Mouse (Mus musculus) heart, embryonic 12.5 days (tissue): ENCODE results near the gene Nxnl1. TPM values are rescaled to one million over a fixed set of nuclear protein-coding genes. Genes with fewer than 3 reads are reported as not detected.

Experiments
- ATAC-seq: fragments of 200-750 bp; cut with Nextera tagmentation; 2 replicates; pipeline ENCODE4 v1.8.0; 2017; ENCODE audit warnings: moderate TSS enrichment, moderate library complexity; ENCODE audit not compliant: insufficient number of reproducible peaks, low FRiP score
- H3K27ac ChIP-seq: fragments of 300-500 bp; sonication (generic); 2 replicates; pipeline ENCODE4 v1.5.1; 2016; ENCODE audit warnings: mild to moderate bottlenecking, moderate library complexity; ENCODE audit not compliant: poor library complexity, severe bottlenecking
- H3K27me3 ChIP-seq: fragments of 300-500 bp; sonication (generic); replicated peaks from 2 replicates; pipeline ENCODE4 v1.6.1; 2016; ENCODE audit warnings: mild to moderate bottlenecking, moderate library complexity
- H3K36me3 ChIP-seq: fragments of 300-500 bp; sonication (generic); 2 replicates; pipeline ENCODE4 v1.6.1; 2016; ENCODE audit warnings: mild to moderate bottlenecking, moderate library complexity
- H3K4me1 ChIP-seq: fragments of 300-500 bp; sonication (generic); replicated peaks from 2 replicates; pipeline ENCODE4 v1.6.1; 2016; ENCODE audit warnings: mild to moderate bottlenecking
- H3K4me2 ChIP-seq: fragments of 300-500 bp; sonication (generic); 2 replicates; pipeline ENCODE4 v1.6.1; 2016; ENCODE audit warnings: mild to moderate bottlenecking, moderate library complexity
- H3K4me3 ChIP-seq: fragments of 300-500 bp; sonication (generic); 2 replicates; pipeline ENCODE4 v1.5.1; 2016; ENCODE audit warnings: mild to moderate bottlenecking
- H3K9ac ChIP-seq: fragments of 300-500 bp; sonication (generic); 2 replicates; pipeline ENCODE4 v1.6.1; 2016; ENCODE audit warnings: mild to moderate bottlenecking, moderate library complexity
- H3K9me3 ChIP-seq: fragments of 300-500 bp; sonication (generic); replicated peaks from 2 replicates; pipeline ENCODE4 v1.6.1; 2016; ENCODE audit warnings: mild to moderate bottlenecking, moderate library complexity
- WGBS: fragments of 180-500 bp; shearing (Covaris S2); methylation state at CpG from one replicate; pipeline ENCODE4 v1.1.7; 2016; 5-methylcytosine and 5-hydroxymethylcytosine counted together
- polyA plus RNA-seq: library from polyadenylated mRNA; unstranded; fragments of >200 nt; fragmentation: Nextera tagmentation; extraction: Ambion mirVana; gene quantifications from 2 replicates; pipeline ENCODE4 v1.2.1, GENCODE M21; 2016

Nxnl1 gene
- polyA plus RNA-seq, 1 experiment from 2014 or later: not detected

DNA sequence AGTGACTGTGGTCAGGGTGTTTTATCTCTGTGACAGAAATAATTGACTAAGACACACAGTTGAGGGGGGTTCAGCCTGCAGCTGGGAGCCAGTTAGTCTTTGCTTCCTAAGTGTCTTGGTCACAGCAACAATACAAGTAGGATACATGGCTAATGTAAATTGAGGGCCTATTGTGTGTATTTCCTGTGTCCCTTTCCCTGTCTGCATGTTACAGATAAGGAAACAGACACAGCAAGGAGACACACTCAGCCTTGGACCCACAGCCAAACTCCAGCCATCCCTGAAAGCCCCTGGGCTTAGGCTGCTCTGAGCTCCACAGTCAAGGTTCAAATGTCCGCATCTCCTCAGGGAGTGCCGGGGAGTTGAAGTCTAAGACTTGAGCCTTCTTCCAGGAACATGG lies 11.8 kb downstream of the Nxnl1 start:
- ATAC-seq: no peak
- H3K4me2 ChIP-seq: no peak overlapping the region
- no peak overlapping the region for H3K27ac ChIP-seq
- H3K4me1 ChIP-seq: peaks cover 12% of the 10 kb centered on the region
- peaks cover 45% of the 10 kb centered on the region for H3K27me3 ChIP-seq
- no peaks in the 10 kb centered on the region for H3K9me3 ChIP-seq
- no peaks in the 10 kb centered on the region for H3K36me3 ChIP-seq
- no peak overlapping the region for H3K4me3 ChIP-seq
- H3K9ac ChIP-seq: no peak overlapping the region
- 75% methylated on average over 2 of the region's 2 CpGs for WGBS

DNA sequence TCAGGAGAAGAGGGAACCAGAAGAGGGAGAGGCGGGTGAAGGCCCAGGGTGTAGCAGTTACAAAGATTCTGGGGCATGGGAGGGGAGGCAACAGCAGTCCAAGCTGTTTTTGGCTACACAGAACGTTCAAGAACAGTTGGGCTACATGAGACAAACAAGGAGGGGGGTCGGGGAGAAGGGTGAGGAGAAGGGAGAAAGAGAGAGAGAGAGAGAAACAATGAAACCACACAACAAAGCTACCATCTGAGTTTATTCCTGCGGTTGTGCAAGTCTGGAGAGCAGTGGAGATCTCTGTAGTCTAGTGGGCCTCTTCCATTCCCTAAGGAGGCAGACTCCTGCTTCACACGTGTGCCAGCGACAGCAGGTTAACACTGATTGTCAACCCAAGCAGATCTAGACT lies 12.4 kb downstream of the Nxnl1 start:
- H3K9me3 ChIP-seq: no peaks in the 10 kb centered on the region
- H3K36me3 ChIP-seq: no peaks in the 10 kb centered on the region
- WGBS: 74% methylated on average over 6 of the region's 6 CpGs
- no peak overlapping the region for H3K27ac ChIP-seq
- no peak for ATAC-seq
- no peak overlapping the region for H3K4me3 ChIP-seq
- no peak overlapping the region for H3K9ac ChIP-seq
- peaks cover 9% of the 10 kb centered on the region for H3K4me1 ChIP-seq
- H3K4me2 ChIP-seq: no peak overlapping the region
- H3K27me3 ChIP-seq: peaks cover 39% of the 10 kb centered on the region

DNA sequence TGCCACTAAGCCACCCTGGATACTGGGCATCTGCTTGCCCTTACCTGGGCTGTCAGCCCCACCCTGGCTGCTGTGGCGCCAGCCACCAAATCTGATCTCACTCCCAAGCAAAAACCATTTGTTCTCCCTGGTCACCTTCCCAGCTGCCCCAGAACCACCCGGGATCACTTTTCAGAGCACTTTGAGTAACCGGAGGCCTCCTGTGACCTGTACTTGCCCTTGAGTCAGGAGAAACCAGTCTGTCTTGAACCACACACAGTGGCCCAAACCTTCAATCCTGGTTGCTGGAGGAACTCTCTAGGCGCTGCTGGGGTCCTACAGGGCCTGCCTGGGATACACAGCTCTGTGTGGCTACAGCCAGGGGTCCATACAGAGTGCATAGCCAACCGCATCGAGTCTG lies 13.6 kb downstream of the Nxnl1 start:
- Histone ChIP-seq H3K27me3 (peaks cover 26% of the 10 kb centered on the region), H3K4me2 (no peak overlapping the region), H3K4me3 (no peak overlapping the region), H3K27ac (no peak overlapping the region), H3K36me3 (peaks cover 11% of the 10 kb centered on the region), H3K9me3 (no peaks in the 10 kb centered on the region), H3K4me1 (no peaks in the 10 kb centered on the region; the same call in 1 of the 2 replicates), H3K9ac (no peak overlapping the region)
- 57% methylated on average over 6 of the region's 6 CpGs for WGBS
- no peak for ATAC-seq

DNA sequence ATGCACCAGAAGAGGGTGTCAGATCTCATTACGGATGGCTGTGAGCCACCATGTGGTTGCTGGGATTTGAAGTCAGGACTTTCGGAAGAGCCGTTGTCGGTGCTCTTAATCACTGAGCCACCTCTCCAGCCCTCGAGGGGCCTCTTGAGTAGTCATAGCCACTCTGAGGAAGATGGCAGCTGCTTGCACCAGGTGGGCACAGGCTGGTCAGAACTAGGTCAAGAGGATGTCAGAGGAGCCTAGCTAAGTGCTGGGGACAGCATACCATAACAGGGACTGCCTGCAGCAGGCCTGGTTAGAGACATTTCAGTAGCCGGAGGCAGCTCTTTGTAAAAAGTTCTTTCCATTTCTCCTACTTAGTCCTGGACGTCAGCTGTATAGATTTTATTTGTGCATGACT lies 15.6 kb downstream of the Nxnl1 start:
- no peaks in the 10 kb centered on the region; the same call in 1 of the 2 replicates for H3K4me1 ChIP-seq
- peaks cover 6% of the 10 kb centered on the region; the same call in 1 of the 2 replicates for H3K27me3 ChIP-seq
- no peak overlapping the region for H3K9ac ChIP-seq
- WGBS: 58% methylated on average over 7 of the region's 7 CpGs
- H3K4me3 ChIP-seq: no peak overlapping the region
- no peaks in the 10 kb centered on the region for H3K9me3 ChIP-seq
- no peak for ATAC-seq
- no peak overlapping the region for H3K27ac ChIP-seq
- peaks cover 30% of the 10 kb centered on the region for H3K36me3 ChIP-seq
- no peak overlapping the region for H3K4me2 ChIP-seq

DNA sequence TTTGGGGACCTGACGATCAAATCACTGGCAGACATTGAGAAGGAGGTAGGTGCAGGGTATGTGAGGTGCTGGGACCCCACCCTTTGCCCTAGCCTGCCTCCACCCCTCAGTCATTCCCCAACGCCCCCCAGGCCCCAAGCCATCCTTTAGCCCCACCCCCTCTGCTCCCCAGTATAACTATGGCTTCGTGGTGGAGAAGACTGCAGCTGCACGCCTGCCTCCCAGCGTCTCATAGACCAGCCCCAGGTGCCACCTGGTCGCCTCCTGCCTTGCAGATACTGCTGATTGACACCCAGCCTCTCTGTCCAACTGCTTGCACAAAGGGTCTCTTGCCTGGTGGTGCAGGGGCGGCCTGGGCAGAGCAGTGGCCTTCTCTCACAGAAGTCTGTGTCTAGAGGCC lies 18.8 kb downstream of the Nxnl1 start:
- Histone ChIP-seq H3K36me3 (peaks cover 38% of the 10 kb centered on the region), H3K27ac (no peak overlapping the region), H3K9ac (no peak overlapping the region), H3K9me3 (no peaks in the 10 kb centered on the region), H3K27me3 (no peaks in the 10 kb centered on the region), H3K4me1 (peaks cover 10% of the 10 kb centered on the region), H3K4me2 (no peak overlapping the region), H3K4me3 (no peak overlapping the region)
- no peak for ATAC-seq
- 80% methylated on average over 7 of the region's 7 CpGs for WGBS

DNA sequence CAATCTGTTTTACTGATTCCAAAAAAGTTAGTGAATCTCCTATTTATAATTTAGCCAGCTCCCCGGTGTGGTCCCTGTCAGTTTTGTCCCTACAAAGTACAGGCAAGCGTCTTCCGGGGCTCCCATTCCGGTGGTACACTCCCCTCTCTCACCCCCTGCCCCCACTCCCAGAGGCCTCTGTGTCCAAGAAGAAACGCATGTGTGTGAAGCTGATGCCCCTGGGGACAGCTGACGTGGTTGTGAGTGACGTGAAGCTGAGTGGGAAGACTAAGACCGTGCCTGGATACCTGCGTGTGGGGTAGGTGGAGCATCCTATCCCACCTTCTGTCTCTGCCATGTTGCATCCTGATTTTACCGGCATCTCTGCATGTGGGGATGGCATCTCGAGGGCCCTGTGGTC lies 21.3 kb downstream of the Nxnl1 start:
- Histone ChIP-seq H3K9ac (no peak overlapping the region), H3K27ac (no peak overlapping the region), H3K27me3 (no peaks in the 10 kb centered on the region), H3K4me3 (no peak overlapping the region), H3K4me1 (peaks cover 10% of the 10 kb centered on the region), H3K9me3 (no peaks in the 10 kb centered on the region), H3K36me3 (peaks cover 38% of the 10 kb centered on the region), H3K4me2 (no peak overlapping the region)
- 88% methylated on average over 11 of the region's 11 CpGs for WGBS
- ATAC-seq: no peak

DNA sequence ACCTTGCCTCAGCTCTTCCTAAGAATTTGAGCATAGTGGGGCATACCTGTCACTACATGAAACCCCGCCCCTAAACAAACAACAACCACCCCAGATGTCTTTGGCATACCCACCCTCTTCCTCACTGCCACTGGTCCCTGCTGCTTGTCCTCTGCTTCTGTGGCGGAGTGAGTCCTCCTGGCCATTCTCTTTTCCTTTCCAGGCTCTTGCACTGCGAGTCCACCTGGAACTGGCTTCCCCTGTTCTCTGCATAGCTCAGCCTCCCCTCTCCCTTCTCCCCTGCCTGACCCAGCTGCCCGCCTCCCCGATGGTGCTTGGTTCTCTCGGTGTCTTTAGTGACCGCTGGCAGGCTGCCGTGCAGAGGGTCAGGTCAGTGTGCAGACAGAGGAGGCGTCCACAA lies 22.6 kb downstream of the Nxnl1 start:
- no peak for ATAC-seq
- Histone ChIP-seq H3K4me3 (peak overlapping the region; percentile 71), H3K4me1 (peaks cover 10% of the 10 kb centered on the region), H3K27ac (no peak overlapping the region), H3K27me3 (no peaks in the 10 kb centered on the region), H3K36me3 (peaks cover 37% of the 10 kb centered on the region), H3K4me2 (peak overlapping the region; percentile 88), H3K9me3 (no peaks in the 10 kb centered on the region), H3K9ac (peak overlapping the region; percentile 77)
- WGBS: 85% methylated on average over 9 of the region's 9 CpGs

DNA sequence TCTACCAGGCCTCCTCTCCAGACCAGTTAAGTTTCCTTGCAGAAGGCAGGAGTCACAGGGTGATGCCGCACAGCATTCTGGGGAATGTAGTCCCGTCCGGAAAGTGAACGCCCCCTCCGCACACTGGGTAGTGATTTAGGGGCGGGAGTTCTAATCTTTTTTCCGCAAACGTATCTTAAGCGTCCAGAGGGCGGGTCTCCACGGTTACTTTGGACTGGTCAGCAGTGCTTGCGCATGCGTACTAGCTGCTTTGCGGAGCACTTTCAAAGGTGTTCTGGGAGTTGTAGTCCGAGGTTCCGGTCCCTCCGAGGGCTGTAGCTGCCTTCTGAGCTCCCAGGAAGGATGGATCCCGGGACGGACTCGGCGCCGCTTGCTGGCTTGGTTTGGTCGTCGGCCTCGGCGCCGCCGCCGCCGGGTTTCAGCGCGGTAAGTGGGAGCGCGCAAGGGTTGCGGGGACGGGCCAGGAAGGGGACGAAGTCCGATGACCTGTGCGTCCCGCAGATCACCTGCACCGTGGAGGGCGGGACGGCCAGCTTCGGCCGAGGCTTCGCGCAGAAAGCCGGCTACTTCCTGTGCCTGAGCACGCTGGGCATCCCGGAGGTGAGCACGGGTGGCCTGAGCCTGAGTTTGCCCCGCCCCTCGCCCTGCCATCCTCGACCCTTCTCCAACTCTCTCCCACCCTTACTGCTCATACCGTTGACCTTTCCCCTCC lies 23.6 kb downstream of the Nxnl1 start, which contains the start of gene Mvb12a:
Gene Mvb12a (plus strand): TSS at position 291 of the 712 bp plus-strand sequence.
- peak within 1 kb of the TSS; percentile 36; the same call in 1 of the 2 replicates for H3K27ac ChIP-seq
- H3K36me3 ChIP-seq: peaks cover 27% of the 10 kb centered on the region
- H3K27me3 ChIP-seq: no peaks in the 10 kb centered on the region
- H3K4me2 ChIP-seq: peak within 1 kb of the TSS; percentile 88
- WGBS: under 1% methylated on average over 55 of the region's 55 CpGs
- peak within 1 kb of the TSS; percentile 77 for H3K9ac ChIP-seq
- H3K4me1 ChIP-seq: peaks cover 14% of the 10 kb centered on the region
- peak within 1 kb of the TSS; percentile 71 for H3K4me3 ChIP-seq
- no peaks in the 10 kb centered on the region for H3K9me3 ChIP-seq
- peak; percentile 97 for ATAC-seq

DNA sequence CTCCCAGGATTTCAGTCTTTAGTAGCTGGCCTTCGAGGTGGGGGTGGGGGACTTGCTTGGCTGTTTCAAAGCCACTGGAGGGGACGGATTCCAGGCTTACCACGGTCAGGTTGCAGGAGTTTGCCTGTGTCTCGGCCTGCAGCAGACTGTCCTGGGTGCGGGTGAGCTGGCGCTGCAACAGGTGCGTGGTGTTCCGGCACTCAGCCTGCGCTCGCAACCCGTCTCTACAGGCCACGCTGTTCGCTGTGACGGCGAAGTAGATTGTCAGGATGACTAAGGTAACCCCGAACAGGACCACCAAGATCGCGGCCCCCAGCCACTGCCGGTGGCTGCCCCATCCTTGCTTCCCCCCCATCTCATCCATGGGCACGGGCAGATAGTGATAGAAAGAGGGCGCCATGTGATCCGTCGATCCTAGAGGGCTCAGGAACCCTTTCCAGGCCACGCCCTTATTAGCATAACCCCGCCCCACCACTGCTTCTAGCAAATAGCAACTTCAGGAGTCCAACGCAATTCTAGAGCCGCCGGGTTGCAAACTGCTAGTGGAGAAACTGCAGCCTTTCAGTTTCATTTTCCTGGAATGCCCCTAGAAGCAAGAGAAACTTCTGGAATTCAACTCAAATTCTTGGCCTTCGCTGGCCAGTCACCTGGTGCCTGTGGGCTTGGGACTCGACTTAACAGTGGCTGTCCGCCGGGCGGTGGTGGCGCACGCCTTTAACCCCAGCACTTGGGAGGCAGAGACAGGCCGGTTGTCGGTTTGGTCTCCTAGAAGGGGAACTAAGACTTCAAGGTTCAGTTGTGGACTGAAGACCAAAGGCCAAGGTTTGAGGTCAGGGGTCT lies 29.2 kb downstream of the Nxnl1 start, which contains the start of gene Bst2:
Gene Bst2 (minus strand): TSS at position 429 of the 840 bp plus-strand sequence.
- H3K9me3 ChIP-seq: no peaks in the 10 kb centered on the region
- 3% methylated on average over 37 of the region's 37 CpGs for WGBS
- no peaks in the 10 kb centered on the region for H3K36me3 ChIP-seq
- H3K27ac ChIP-seq: peak within 1 kb of the TSS; percentile 48
- peaks cover 11% of the 10 kb centered on the region for H3K4me1 ChIP-seq
- H3K9ac ChIP-seq: peak within 1 kb of the TSS; percentile 67
- peak within 1 kb of the TSS; percentile 85 for H3K4me2 ChIP-seq
- peak within 1 kb of the TSS; percentile 57 for H3K4me3 ChIP-seq
- peaks cover 18% of the 10 kb centered on the region for H3K27me3 ChIP-seq
- ATAC-seq: peak; percentile 88

DNA sequence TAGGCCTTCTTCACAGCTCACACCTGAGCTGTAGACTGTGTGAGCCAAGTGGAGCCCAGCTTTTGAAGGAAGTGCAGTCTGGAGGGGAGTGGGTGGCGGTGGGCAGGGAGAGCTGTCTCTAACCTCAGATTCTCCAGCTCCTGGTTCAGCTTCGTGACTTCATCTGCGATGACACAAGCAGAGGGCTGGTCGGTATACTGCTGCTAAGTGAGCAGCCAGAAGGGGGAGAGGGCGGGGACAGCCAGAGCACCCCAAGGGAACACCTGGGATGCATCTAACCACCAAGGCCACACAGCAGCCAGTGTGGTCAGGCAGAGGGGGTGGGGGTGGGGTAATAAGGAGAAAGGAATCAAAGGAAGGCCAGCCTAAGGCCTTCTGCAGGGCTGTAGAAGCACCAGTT lies 30.7 kb downstream of the Nxnl1 start:
- Histone ChIP-seq H3K27ac (no peak overlapping the region), H3K4me2 (peak overlapping the region; percentile 85), H3K9ac (peak overlapping the region; percentile 53; the same call in 1 of the 2 replicates), H3K9me3 (no peaks in the 10 kb centered on the region), H3K4me3 (no peak overlapping the region), H3K36me3 (no peaks in the 10 kb centered on the region), H3K4me1 (peaks cover 11% of the 10 kb centered on the region), H3K27me3 (peaks cover 18% of the 10 kb centered on the region)
- no peak for ATAC-seq
- 63% methylated on average over 5 of the region's 5 CpGs for WGBS

DNA sequence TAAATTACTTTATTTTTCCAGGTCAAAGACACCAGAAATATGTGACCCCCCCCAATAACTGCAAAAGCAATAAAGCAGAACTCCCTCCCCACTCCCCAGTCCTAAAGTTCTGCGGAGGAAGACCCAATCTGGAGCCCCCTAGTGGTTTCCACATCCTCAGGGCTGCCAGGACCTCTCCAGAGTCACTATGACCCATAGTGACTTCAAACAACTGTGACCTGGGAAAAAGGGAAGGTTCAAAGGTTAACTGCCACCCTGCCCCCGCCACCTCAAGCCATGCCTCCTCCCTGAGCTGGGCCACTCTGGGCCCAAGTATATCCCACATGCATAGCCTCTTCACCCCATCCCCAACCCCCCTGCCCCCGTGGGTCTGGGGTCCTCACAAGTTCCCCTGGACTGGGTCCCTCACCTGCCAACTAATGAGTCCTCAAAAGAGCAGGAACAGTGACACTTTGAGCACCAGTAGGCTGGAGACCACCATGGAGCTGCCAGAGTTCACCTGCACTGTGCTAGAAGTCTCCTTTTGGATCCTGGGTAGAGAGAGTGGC lies 32.1 kb downstream of the Nxnl1 start:
- Histone ChIP-seq H3K9me3 (no peaks in the 10 kb centered on the region), H3K36me3 (no peaks in the 10 kb centered on the region), H3K27ac (no peak overlapping the region), H3K4me2 (no peak overlapping the region), H3K4me3 (no peak overlapping the region), H3K9ac (no peak overlapping the region), H3K27me3 (peaks cover 18% of the 10 kb centered on the region), H3K4me1 (peaks cover 11% of the 10 kb centered on the region)
- 44% methylated on average over 3 of the region's 3 CpGs for WGBS
- ATAC-seq: no peak
